Mouse (Mus musculus): ENCODE measurements around the gene Als2cl.

Gene Als2cl

GRCm38 (mm10) chr9:110879998-110880561, 410 bp downstream of the Als2cl start, which contains the start of gene Tmie:
Gene Tmie, minus strand, starts transcription at chr9:110880113.
- peak; percentile 92 for DNase-seq (ENCODE audit: low read depth, low spot score)

GRCm38 (mm10) chr9:110880772-110881171, 1.1 kb downstream of the Als2cl start:
- no peak for DNase-seq (ENCODE audit: low read depth, low spot score)

GRCm38 (mm10) chr9:110881953-110882352, 2.3 kb downstream of the Als2cl start:
- DNase-seq (ENCODE audit: low read depth, low spot score): peak; percentile 58

GRCm38 (mm10) chr9:110887388-110888303, 8.0 kb downstream of the Als2cl start:
- peak; percentile 68 for DNase-seq (ENCODE audit: low read depth, low spot score)

GRCm38 (mm10) chr9:110888935-110889334, 9.3 kb downstream of the Als2cl start:
- DNase-seq (ENCODE audit: low read depth, low spot score): no peak

GRCm38 (mm10) chr9:110890026-110890783, 10.5 kb downstream of the Als2cl start:
- peak; percentile 45 for DNase-seq (ENCODE audit: low read depth, low spot score)

- DNase-seq (ENCODE audit: low read depth, low spot score): no peak
Observed at GRCm38 (mm10) chr9:110891077-110891828, 11.6 kb downstream of the Als2cl start.

- no peak for DNase-seq (ENCODE audit: low read depth, low spot score)
Observed at GRCm38 (mm10) chr9:110892552-110892951, 12.9 kb downstream of the Als2cl start.

- DNase-seq (ENCODE audit: low read depth, low spot score): no peak
Observed at GRCm38 (mm10) chr9:110893429-110893828, 13.8 kb downstream of the Als2cl start.

- peak; percentile 46 for DNase-seq (ENCODE audit: low read depth, low spot score)
Observed at GRCm38 (mm10) chr9:110895507-110895906, 15.8 kb downstream of the Als2cl start.

- no peak for DNase-seq (ENCODE audit: low read depth, low spot score)
Observed at GRCm38 (mm10) chr9:110895994-110896393, 16.3 kb downstream of the Als2cl start.

GRCm38 (mm10) chr9:110896595-110896994, 16.9 kb downstream of the Als2cl start:
- DNase-seq (ENCODE audit: low read depth, low spot score): peak; percentile 81

GRCm38 (mm10) chr9:110899451-110900008, 19.9 kb downstream of the Als2cl start:
- DNase-seq (ENCODE audit: low read depth, low spot score): no peak

GRCm38 (mm10) chr9:110901204-110901603, 21.5 kb downstream of the Als2cl start:
- no peak for DNase-seq (ENCODE audit: low read depth, low spot score)

GRCm38 (mm10) chr9:110902271-110902670, 22.6 kb downstream of the Als2cl start:
- no peak for DNase-seq (ENCODE audit: low read depth, low spot score)

- DNase-seq (ENCODE audit: low read depth, low spot score): no peak
Observed at GRCm38 (mm10) chr9:110907201-110907837, 27.6 kb downstream of the Als2cl start.

- no peak for DNase-seq (ENCODE audit: low read depth, low spot score)
Observed at GRCm38 (mm10) chr9:110907838-110908630, 28.4 kb downstream of the Als2cl start.

GRCm38 (mm10) chr9:110908631-110909016, 29.0 kb downstream of the Als2cl start:
- DNase-seq (ENCODE audit: low read depth, low spot score): no peak

- no peak for DNase-seq (ENCODE audit: low read depth, low spot score)
Observed at GRCm38 (mm10) chr9:110909371-110909967, 29.8 kb downstream of the Als2cl start.
